Mouse (Mus musculus) CD8-positive naive resting alpha-beta T cell, adult 2 months (primary cell): ENCODE measurements around the gene Ppp4r3a.

Experiments used
- DNase-seq, 2 experiments: peaks; one replicate each; pipeline ENCODE4 v3.0.0; 2022; ENCODE audit warnings: low read depth in 2 of 2, low spot score in 2 of 2

Ppp4r3a gene

GRCm38 (mm10) chr12:101028954-101029731 is 54.4 kb downstream of the Ppp4r3a start, which contains the start of gene Ccdc88c:
Gene Ccdc88c (minus strand): TSS chr12:101029056.
- peak; percentile 86 to 89 for DNase-seq

- DNase-seq: peak in 1 of 2 experiments; percentile 56
Measured at GRCm38 (mm10) chr12:101028247-101028953, 55.1 kb downstream of the Ppp4r3a start.

- DNase-seq: peak; percentile 57 to 68
Measured at GRCm38 (mm10) chr12:101027451-101028246, 55.9 kb downstream of the Ppp4r3a start.

GRCm38 (mm10) chr12:101026946-101027345 is 56.6 kb downstream of the Ppp4r3a start:
- no peak for DNase-seq

GRCm38 (mm10) chr12:101026518-101026917 is 57.0 kb downstream of the Ppp4r3a start:
- DNase-seq: no peak

GRCm38 (mm10) chr12:101026025-101026424 is 57.5 kb downstream of the Ppp4r3a start:
- DNase-seq: no peak

- DNase-seq: no peak
Measured at GRCm38 (mm10) chr12:101025379-101025778, 58.1 kb downstream of the Ppp4r3a start.

- DNase-seq: no peak
Measured at GRCm38 (mm10) chr12:101024824-101025223, 58.7 kb downstream of the Ppp4r3a start.

GRCm38 (mm10) chr12:101023143-101023542 is 60.4 kb downstream of the Ppp4r3a start:
- no peak for DNase-seq

GRCm38 (mm10) chr12:101022353-101022752 is 61.1 kb downstream of the Ppp4r3a start:
- DNase-seq: peak in 1 of 2 experiments; percentile 27

- DNase-seq: no peak
Measured at GRCm38 (mm10) chr12:101021484-101022226, 61.8 kb downstream of the Ppp4r3a start.

- DNase-seq: no peak
Measured at GRCm38 (mm10) chr12:101020210-101021015, 63.1 kb downstream of the Ppp4r3a start.

- no peak for DNase-seq
Measured at GRCm38 (mm10) chr12:101019443-101019842, 64.1 kb downstream of the Ppp4r3a start.

- DNase-seq: no peak
Measured at GRCm38 (mm10) chr12:101019031-101019430, 64.5 kb downstream of the Ppp4r3a start.

- peak; percentile 52 to 71 for DNase-seq
Measured at GRCm38 (mm10) chr12:101017971-101018371, 65.5 kb downstream of the Ppp4r3a start.

- DNase-seq: no peak
Measured at GRCm38 (mm10) chr12:101016412-101016928, 67.0 kb downstream of the Ppp4r3a start.

- DNase-seq: peak; percentile 56 to 70
Measured at GRCm38 (mm10) chr12:101015926-101016325, 67.6 kb downstream of the Ppp4r3a start.

GRCm38 (mm10) chr12:101015165-101015560 is 68.3 kb downstream of the Ppp4r3a start:
- no peak for DNase-seq

- DNase-seq: no peak
Measured at GRCm38 (mm10) chr12:101014549-101015164, 68.8 kb downstream of the Ppp4r3a start.
